Mouse (Mus musculus) lung, adult 2 months (tissue): ENCODE measurements around the gene Cacng4. TPM values are rescaled to one million over a fixed set of nuclear protein-coding genes. Genes with fewer than 3 reads are reported as not detected.

Source experiments
- DNase-seq: peaks from one replicate; pipeline ENCODE4 v3.0.0; 2022
- H3K4me1 ChIP-seq: fragments of 200-500 bp; 2 replicates; pipeline ENCODE4 v1.6.1; 2011; ENCODE audit warnings: low read length; ENCODE audit not compliant: control insufficient read depth, insufficient read depth
- H3K4me3 ChIP-seq: fragments of 200-500 bp; replicated peaks from 2 replicates; pipeline ENCODE3; 2011; ENCODE audit warnings: low read depth, mild to moderate bottlenecking, control low read depth, low read length; ENCODE audit errors: extremely low read depth
- CTCF ChIP-seq: fragments of 200-500 bp; IDR thresholded peaks from 2 replicates; pipeline ENCODE4 v1.5.1; 2011; ENCODE audit warnings: mild to moderate bottlenecking, low read length, control low read depth; ENCODE audit not compliant: insufficient read depth
- POLR2A ChIP-seq: fragments of 200-500 bp; IDR thresholded peaks from 2 replicates; pipeline ENCODE4 v1.6.1; 2011; ENCODE audit warnings: low read depth, mild to moderate bottlenecking, control low read depth, low read length, borderline replicate concordance; ENCODE audit errors: extremely low read depth
- WGBS: fragments of 180-500 bp; shearing (Covaris S2); methylation state at CpG from one replicate; pipeline ENCODE4 v1.1.7; 2018; 5-methylcytosine and 5-hydroxymethylcytosine counted together
- polyA plus RNA-seq: library from polyadenylated mRNA; depleted of rRNA; stranded (reverse); fragments of >200 nt; gene quantifications from 2 replicates; pipeline ENCODE4 v1.2.3, GENCODE M21; 2012

The Cacng4 gene
- polyA plus RNA-seq, 1 experiment = 0.25 TPM

- no peak for TF ChIP-seq POLR2A
- no peak for TF ChIP-seq CTCF
- WGBS = 50% methylated on average over 13 of the region's 13 CpGs
Observed at GRCm38 (mm10) chr11:107728073-107728863, 66.1 kb downstream of the Cacng4 start.

DNA sequence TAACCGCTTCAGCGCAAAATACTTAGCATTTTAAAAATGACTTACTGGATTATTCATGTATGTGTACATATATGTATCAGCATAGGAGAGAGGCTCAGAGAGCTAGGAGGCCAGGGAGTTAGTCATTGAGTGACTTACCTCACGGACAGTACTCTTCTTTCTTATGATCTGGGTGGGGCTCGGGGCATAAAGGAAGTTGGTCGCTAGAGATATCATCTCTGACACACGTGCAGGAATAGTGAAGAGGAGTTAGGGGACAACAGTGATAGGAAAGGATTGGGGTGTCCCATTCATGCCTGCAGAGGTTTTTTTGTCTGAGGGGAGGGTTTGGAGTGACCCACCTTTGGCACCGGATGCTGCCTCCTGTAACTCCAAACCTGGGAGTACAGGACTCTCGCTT is 69.8 kb downstream of the Cacng4 start:
- 72% methylated on average over 8 of the region's 8 CpGs for WGBS

More at GRCm38 (mm10) chr11:107728073-107728863, 66.1 kb downstream of the Cacng4 start:
- H3K4me3 ChIP-seq = no peak overlapping the region
- no peaks in the 10 kb centered on the region for H3K4me1 ChIP-seq
- DNase-seq = no peak

DNA sequence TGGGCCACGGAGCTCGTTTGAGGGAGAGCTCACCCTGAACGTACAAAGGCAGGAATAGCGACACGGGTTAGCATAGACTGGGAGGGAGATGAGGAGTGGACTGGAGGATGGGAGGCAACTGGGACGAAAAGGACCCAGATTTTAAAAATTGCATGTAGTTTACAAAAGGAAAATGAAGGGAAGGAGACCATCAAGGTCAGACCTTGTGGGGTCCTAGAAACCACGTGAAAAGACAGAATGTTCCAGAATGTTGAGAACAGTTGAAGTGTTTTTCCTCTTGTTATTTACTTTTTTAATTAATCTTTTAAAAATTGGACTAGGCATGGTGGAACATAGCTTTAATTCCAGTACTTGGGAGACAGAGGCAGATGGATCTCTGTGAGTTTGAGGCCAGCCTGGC is 73.3 kb downstream of the Cacng4 start:
- Histone ChIP-seq H3K4me3 (no peak overlapping the region), H3K4me1 (no peaks in the 10 kb centered on the region)
- TF ChIP-seq POLR2A (no peak), CTCF (no peak)
- DNase-seq = no peak
- WGBS = 83% methylated on average over 7 of the region's 7 CpGs

More for the DNA sequence above, 69.8 kb downstream of the Cacng4 start:
- no peak overlapping the region for H3K4me3 ChIP-seq
- TF ChIP-seq CTCF = no peak
- no peaks in the 10 kb centered on the region for H3K4me1 ChIP-seq
- no peak for DNase-seq

DNA sequence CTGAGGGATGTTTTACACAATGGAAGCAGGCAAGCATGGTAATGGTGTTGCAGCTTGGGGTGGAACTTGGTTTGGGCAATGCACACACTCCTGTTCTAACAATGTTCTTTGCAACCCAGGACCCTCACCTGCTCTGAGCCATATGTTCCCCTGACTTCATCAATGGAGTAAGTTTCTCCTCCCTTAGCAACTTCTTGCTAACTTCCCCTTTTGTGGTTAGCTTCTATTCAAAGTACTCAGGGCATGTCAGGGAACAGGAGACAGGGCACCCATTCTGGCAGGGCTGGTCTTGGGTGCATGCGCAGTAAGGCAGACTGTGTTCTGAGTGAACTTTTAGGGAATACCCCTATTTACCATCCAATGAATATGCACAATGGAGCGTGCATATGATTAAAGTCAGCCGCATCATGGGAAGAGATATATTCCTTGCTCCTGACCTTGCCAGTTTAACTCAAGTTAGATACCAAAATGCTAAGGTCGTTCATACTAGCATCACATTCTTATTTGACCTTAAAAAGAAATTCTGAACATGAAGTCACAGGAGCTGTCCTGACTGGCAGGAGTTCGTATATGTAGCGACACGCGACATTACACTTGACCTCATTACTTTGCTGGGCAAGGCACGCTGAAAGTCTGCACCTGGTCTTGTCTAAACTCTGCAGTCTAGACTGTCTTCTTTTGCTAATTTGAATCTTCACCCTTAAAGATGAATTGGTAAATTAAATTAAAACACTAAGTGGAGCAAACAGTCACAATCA is 73.9 kb downstream of the Cacng4 start:
- Histone ChIP-seq H3K4me1 (no peaks in the 10 kb centered on the region), H3K4me3 (no peak overlapping the region)
- TF ChIP-seq POLR2A (no peak), CTCF (no peak)
- no peak for DNase-seq
- 76% methylated on average over 9 of the region's 9 CpGs for WGBS

DNA sequence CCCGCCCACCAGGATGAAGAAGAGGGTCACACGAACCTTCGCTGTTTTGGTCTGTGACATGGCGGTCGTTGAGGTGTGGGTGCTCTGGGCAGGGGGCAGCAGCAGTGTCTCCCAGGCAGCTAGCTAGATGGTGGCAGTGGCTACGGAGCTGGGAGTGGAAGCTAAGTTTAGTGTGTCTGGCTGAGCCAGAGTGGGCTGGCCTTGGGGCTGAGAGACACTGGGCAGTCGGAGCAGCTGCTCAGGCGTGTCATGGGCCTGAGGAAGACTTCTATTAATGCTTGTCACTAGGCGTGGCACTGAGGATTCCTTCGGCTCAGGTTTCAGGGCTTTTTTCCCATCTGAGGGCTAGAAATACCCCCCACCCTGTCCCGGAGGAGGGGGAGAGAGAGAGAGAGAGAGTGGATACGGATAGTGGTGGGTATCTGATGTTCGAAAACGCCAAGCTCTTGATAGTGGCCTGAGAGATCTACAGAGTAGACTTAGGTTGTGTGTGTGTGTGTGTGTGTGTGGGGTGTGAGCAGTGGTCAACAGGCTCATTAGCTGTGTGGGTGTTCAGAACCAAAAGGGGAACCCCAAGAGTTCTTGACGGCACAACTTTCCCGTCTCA is 77.9 kb downstream of the Cacng4 start, which contains the start of gene Cacng1:
TSS of gene Cacng1 (minus strand) at position 191 of the 607 bp plus-strand sequence.
- TF ChIP-seq POLR2A (no peak), CTCF (no peak)
- no peak for DNase-seq
- 80% methylated on average over 16 of the region's 16 CpGs for WGBS
- H3K4me1 ChIP-seq = no peaks in the 10 kb centered on the region
- H3K4me3 ChIP-seq = no peak within 1 kb of the TSS

DNA sequence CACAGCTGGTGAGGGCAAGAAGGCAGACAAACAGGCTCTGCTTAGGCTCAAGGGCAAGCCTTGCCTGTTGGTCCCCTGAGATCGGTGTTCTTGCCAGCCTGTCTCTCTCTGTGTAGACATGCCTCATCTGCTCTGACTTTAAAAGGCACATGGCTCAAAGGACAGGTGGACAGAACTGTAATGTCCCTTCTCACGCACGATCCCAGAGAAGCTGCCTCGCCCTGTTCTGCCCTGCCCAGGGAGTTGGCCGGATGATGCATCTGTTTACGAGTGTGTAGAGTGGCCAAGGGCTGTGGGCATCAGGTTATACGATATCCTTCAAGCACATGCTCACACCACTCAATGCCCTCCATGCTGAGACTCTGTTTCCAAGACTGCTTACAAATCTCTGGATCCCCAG is 80.0 kb downstream of the Cacng4 start:
- no peak for DNase-seq
- Histone ChIP-seq H3K4me3 (no peak overlapping the region), H3K4me1 (no peaks in the 10 kb centered on the region)
- TF ChIP-seq CTCF = no peak
- TF ChIP-seq POLR2A = no peak
- WGBS = 77% methylated on average over 7 of the region's 7 CpGs

DNA sequence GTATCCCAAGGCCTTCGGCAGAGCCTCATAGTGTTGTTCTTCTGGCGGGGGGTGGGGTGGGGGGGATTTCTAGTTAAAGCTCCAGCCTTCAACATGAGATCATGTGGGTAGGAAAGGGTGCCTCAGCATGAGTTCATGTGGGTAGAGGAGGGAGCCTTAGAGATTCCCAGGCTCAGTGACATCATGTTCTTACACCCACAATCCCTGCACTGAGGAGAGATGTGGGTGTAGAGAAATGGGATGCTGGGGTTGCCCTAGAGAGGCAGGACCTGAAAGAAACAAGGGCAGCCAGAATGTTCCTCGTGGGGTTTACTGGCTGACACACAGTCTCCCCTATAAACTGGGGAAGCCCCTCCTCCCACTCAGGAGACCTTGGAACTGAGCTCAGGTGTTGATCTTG is 84.0 kb downstream of the Cacng4 start:
- Histone ChIP-seq H3K4me1 (no peaks in the 10 kb centered on the region), H3K4me3 (no peak overlapping the region)
- no peak for DNase-seq
- no peak for TF ChIP-seq POLR2A
- no peak for TF ChIP-seq CTCF
- WGBS = 61% methylated on average over 3 of the region's 3 CpGs

DNA sequence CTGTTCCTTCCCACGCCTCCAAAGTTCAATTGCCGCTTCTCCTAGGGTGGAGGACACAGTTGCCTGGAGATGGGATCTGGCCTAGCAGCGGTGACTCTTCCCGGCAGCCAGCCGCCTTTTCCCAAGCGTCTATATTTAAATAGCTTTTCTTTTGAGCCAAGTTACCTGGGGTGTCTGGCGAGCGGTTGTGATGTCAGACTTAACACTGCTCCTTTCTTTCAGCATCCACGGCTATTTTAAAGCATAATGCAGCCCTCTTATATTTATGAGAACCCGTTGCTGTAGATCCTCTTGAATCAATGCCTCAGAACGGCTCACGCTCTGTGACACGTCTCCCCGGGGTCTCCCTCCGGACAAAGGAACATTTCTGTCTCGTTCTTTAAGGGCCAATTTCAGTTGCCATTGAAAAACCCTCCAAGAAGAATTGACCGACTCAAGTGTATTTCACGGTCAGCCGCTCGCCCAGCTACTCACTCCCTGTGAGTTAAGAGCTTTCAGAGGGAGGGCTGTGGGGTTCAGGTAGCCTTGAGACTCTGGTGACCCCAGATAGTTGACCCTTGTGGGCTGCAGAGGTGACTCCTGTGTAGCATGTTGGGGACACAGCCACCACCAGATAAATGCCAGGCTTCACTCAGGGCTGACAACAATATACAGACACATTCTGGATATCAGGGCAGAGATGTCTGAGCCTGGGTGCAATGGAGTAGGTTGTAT is 86.3 kb downstream of the Cacng4 start:
- WGBS = 65% methylated on average over 20 of the region's 20 CpGs
- TF ChIP-seq CTCF = no peak
- TF ChIP-seq POLR2A = no peak
- DNase-seq = no peak
- Histone ChIP-seq H3K4me1 (0 out of 2 replicates have a peak, but pooled peaks cover 3% of the 10 kb centered on the region), H3K4me3 (no peak overlapping the region)

DNA sequence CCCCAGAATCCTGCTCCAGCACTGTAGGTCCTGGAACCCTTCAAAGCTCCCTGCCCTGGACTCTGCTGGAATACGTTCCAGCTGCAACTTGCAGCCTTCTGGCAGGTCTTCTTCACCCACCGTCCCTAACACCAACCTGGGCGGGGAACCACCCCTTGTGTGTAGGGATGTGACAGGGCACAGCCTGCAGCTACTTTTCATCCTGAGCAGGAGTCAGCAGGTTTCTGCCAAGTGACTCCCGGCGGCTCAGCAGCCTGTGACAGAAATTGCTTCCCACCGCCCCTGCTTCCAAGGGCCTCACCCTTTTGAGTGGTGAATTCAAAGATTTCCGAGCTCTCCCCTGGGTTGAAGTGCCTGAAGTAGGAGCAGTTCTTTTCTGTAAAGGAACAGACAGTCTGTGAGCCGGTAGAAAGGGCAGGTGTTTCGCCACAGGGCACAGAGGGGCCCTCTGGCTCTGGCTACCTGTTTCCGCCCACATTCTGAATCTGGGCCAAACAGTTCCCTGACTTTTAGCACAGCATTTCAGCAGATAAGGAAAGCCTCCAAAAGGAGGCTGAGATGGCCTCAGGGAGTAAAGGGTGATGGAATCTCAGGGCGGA is 88.8 kb downstream of the Cacng4 start:
- TF ChIP-seq CTCF = no peak
- TF ChIP-seq POLR2A = no peak
- no peak overlapping the region for H3K4me3 ChIP-seq
- peak; percentile 12 for DNase-seq
- H3K4me1 ChIP-seq = 0 out of 2 replicates have a peak, but pooled peaks cover 3% of the 10 kb centered on the region
- 60% methylated on average over 11 of the region's 11 CpGs for WGBS
